Mouse (Mus musculus) heart, embryonic 15.5 days (tissue): Measurements from ENCODE around the gene Fndc5. TPM values are rescaled to one million over a fixed set of nuclear protein-coding genes. Genes with fewer than 3 reads are reported as not detected.
A peak's percentile ranks its signal among the peaks of the same experiment; 100 is the strongest.

Source experiments
- ATAC-seq: fragments of 200-750 bp; cut with Nextera tagmentation; replicated peaks from 2 replicates; pipeline ENCODE4 v1.8.0; 2017; ENCODE audit warnings: low read depth, moderate TSS enrichment; ENCODE audit not compliant: insufficient number of reproducible peaks, insufficient read depth, low FRiP score
- H3K27ac ChIP-seq: fragments of 300-500 bp; sonication (generic); 2 replicates; pipeline ENCODE4 v1.5.1; 2015; ENCODE audit warnings: mild to moderate bottlenecking, inconsistent platforms
- H3K27me3 ChIP-seq: fragments of 300-500 bp; sonication (generic); 2 replicates; pipeline ENCODE4 v1.6.1; 2015; ENCODE audit warnings: inconsistent platforms
- H3K36me3 ChIP-seq: fragments of 300-500 bp; sonication (generic); 2 replicates; pipeline ENCODE4 v1.6.1; 2015; ENCODE audit warnings: mild to moderate bottlenecking, inconsistent platforms
- H3K4me1 ChIP-seq: fragments of 300-500 bp; sonication (generic); replicated peaks from 2 replicates; pipeline ENCODE4 v1.6.1; 2015; ENCODE audit warnings: inconsistent platforms
- H3K4me2 ChIP-seq: fragments of 300-500 bp; sonication (generic); 2 replicates; pipeline ENCODE4 v1.6.1; 2015; ENCODE audit warnings: inconsistent platforms, mild to moderate bottlenecking, moderate library complexity
- H3K4me3 ChIP-seq: fragments of 300-500 bp; sonication (generic); 2 replicates; pipeline ENCODE4 v1.5.1; 2015; ENCODE audit warnings: mild to moderate bottlenecking, inconsistent platforms
- H3K9ac ChIP-seq: fragments of 300-500 bp; sonication (generic); 2 replicates; pipeline ENCODE4 v1.6.1; 2015; ENCODE audit warnings: mild to moderate bottlenecking, inconsistent platforms
- H3K9me3 ChIP-seq: fragments of 300-500 bp; sonication (generic); replicated peaks from 2 replicates; pipeline ENCODE4 v1.6.1; 2016; ENCODE audit warnings: inconsistent platforms
- WGBS: fragments of 180-500 bp; shearing (Covaris S2); methylation state at CpG from one replicate; pipeline ENCODE4 v1.1.7; 2015; ENCODE audit warnings: mixed read lengths; 5-methylcytosine and 5-hydroxymethylcytosine counted together
- polyA plus RNA-seq: library from polyadenylated mRNA; unstranded; fragments of >200 nt; fragmentation: Nextera tagmentation; extraction: Ambion mirVana; gene quantifications from 2 replicates; pipeline ENCODE4 v1.2.1, GENCODE M21; 2015

The Fndc5 gene
- polyA plus RNA-seq, 1 experiment from 2014 or later = 12.3 TPM

DNA sequence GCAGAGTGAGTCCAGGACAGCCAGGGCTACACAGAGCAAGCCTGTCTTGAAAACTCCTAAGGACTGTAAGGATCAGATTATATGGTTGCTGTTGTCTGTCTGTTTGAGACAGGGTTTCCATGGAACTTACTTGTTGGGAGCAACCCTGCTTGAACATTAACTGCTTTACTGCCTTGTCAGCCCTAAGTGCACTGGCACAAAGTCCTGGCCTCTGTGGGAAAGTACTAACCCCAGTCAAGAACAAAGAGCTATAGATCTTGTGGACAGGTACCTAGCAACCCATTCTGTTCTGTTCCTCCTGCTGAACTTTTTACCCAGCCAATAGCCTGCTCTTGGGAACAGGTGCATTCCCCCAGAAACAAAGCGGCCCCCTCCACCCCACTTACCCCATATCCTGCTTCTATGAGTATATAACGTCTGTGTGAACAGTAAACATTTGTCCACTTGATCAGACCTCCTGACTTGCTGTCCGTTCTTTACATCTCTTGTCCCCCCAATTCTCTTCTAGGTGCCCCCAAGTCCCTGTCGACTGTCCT lies 14.5 kb downstream of the Fndc5 start:
- peaks cover 18% of the 10 kb centered on the region for H3K4me1 ChIP-seq
- no peak overlapping the region for H3K4me3 ChIP-seq
- H3K9ac ChIP-seq = no peak overlapping the region
- no peak overlapping the region for H3K4me2 ChIP-seq
- ATAC-seq = no peak
- no peaks in the 10 kb centered on the region for H3K27me3 ChIP-seq
- 90% methylated on average over 4 of the region's 4 CpGs for WGBS
- H3K27ac ChIP-seq = no peak overlapping the region
- H3K9me3 ChIP-seq = no peaks in the 10 kb centered on the region
- H3K36me3 ChIP-seq = peaks cover 58% of the 10 kb centered on the region

DNA sequence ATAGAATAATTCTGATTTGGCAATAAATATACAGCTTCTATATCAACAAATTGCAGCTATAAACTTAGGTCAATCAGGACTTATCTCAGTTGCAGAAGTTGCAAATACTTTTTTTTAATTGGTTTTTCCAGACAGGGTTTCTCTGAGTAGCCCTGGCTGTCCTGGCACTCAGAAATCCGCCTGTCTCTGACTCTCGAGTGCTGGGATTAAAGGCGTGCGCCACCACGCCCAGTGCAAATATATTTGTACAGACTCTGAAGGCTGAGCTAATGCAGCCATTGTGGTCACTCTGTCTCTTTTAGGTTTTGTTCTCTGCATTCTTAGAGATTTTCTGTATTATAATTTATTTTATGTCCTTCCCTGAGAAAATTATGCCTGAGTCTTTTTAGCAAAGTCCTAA lies 20.7 kb downstream of the Fndc5 start:
- H3K27me3 ChIP-seq = no peaks in the 10 kb centered on the region
- H3K4me1 ChIP-seq = peaks cover 11% of the 10 kb centered on the region; the same call in 1 of the 2 replicates
- no peak for ATAC-seq
- 77% methylated on average over 5 of the region's 5 CpGs for WGBS
- no peaks in the 10 kb centered on the region for H3K9me3 ChIP-seq
- no peak overlapping the region for H3K9ac ChIP-seq
- H3K4me3 ChIP-seq = no peak overlapping the region
- H3K36me3 ChIP-seq = peaks cover 39% of the 10 kb centered on the region
- peak overlapping the region; percentile 11; the same call in 1 of the 2 replicates for H3K27ac ChIP-seq
- H3K4me2 ChIP-seq = no peak overlapping the region

DNA sequence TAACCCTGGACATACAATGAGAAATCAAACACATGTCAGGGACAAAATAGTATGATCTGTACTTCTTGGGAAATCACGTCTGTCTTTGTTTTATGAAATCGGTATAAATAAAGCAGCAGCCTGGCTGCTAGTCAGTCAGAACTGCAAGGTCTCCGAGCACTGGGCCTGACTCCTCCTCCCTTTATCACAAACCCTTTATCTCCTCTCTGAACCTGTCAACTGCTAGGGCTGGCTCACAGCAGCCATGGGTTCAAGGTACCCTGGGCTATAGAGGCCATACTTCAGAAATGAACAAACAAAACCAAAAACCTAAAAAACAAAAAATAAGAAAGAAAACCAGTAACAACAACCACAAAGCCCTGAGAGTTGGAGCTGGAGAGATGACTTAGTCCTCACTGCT lies 21.8 kb downstream of the Fndc5 start:
- ATAC-seq = 0 out of 2 replicates have a peak, but pooled peaks have one; percentile 39
- Histone ChIP-seq H3K4me1 (peaks cover 11% of the 10 kb centered on the region; the same call in 1 of the 2 replicates), H3K27me3 (no peaks in the 10 kb centered on the region), H3K9ac (no peak overlapping the region), H3K9me3 (no peaks in the 10 kb centered on the region), H3K36me3 (peaks cover 34% of the 10 kb centered on the region), H3K4me3 (no peak overlapping the region), H3K4me2 (no peak overlapping the region), H3K27ac (peak overlapping the region; percentile 11; the same call in 1 of the 2 replicates)
- WGBS = 31% methylated on average over 3 of the region's 3 CpGs

DNA sequence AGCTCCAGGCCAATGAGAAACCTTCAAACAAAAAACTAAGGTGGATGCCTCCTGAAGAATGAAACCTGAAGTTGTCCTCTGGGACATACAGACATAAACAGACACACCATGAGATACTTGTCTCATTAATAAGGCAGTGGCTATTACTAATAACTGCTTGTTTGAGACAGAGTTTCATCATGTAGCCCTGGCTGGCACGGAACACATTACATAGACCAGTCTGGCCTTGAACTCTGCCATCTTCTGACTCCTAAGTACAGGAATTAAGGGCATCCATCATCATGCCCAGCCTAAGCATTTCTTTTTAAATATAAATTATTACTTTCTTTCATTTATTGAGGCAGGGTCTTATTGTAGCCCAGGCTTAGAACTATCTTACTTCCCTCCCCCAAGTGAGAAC lies 24.3 kb downstream of the Fndc5 start:
- H3K9ac ChIP-seq = no peak overlapping the region
- ATAC-seq = no peak
- H3K9me3 ChIP-seq = no peaks in the 10 kb centered on the region
- no peaks in the 10 kb centered on the region for H3K27me3 ChIP-seq
- no peak overlapping the region for H3K4me3 ChIP-seq
- no peak overlapping the region for H3K4me2 ChIP-seq
- H3K36me3 ChIP-seq = peaks cover 32% of the 10 kb centered on the region
- peaks cover 11% of the 10 kb centered on the region; the same call in 1 of the 2 replicates for H3K4me1 ChIP-seq
- WGBS = 95% methylated on average over 1 of the region's 1 CpGs
- no peak overlapping the region for H3K27ac ChIP-seq

DNA sequence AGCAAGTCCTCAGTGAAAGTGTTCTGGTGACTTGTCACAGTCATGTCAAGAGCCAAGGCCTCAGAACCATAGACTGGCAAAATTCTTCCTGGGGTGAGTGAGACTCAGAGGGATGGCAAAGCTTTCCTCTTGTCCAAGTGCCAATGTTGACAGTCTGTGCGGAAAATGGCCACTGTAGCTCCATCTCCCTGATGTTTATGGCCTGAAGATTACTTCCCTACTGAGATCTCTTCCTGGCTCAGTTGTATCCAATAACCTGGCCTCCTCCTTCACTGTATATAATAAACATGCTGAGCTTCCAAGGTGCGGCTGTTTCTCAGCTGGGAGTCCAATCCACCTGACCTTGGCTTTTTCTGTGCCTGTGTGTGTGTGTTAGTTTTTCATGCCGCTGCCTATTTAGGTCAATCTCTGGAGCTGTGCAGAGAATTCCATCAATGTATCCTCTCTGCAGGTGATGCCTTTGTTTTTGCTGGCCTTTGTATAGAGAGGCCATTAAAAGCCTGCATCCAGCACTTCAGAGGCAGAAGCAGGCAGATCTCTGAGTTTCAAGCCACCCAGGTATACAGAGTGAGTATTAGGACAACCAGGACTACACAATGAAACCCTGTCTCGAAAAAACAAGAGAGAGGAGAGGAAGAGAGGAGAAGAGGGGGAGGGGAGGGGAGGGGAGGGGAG lies 24.9 kb downstream of the Fndc5 start:
- peaks cover 31% of the 10 kb centered on the region for H3K36me3 ChIP-seq
- ATAC-seq = no peak
- no peak overlapping the region for H3K9ac ChIP-seq
- H3K27ac ChIP-seq = no peak overlapping the region
- peaks cover 11% of the 10 kb centered on the region; the same call in 1 of the 2 replicates for H3K4me1 ChIP-seq
- 85% methylated on average over 4 of the region's 4 CpGs for WGBS
- no peak overlapping the region for H3K4me3 ChIP-seq
- no peak overlapping the region for H3K4me2 ChIP-seq
- H3K27me3 ChIP-seq = no peaks in the 10 kb centered on the region
- H3K9me3 ChIP-seq = no peaks in the 10 kb centered on the region

DNA sequence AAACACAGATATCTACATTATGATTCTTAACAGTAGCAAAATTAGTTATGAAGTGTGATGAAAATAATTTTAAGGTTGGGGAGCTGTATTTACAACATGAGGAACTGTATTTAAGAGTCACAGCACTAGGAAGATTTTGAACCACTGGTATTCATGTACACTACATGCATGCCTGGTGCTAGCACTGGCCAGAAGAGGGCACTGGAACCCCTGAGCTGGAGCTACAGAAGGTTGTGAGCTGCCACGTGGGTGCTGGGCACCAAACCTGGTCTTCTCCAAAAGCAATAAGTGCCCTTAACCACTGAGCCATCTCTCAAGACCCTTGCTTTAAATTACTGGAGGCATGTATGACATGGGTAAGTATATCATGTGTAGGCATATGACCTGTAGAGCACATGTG lies 35.7 kb downstream of the Fndc5 start:
- no peak overlapping the region for H3K4me2 ChIP-seq
- H3K27ac ChIP-seq = no peak overlapping the region
- peaks cover 63% of the 10 kb centered on the region for H3K36me3 ChIP-seq
- no peak overlapping the region for H3K9ac ChIP-seq
- no peaks in the 10 kb centered on the region for H3K4me1 ChIP-seq
- H3K27me3 ChIP-seq = no peaks in the 10 kb centered on the region
- H3K9me3 ChIP-seq = no peaks in the 10 kb centered on the region
- H3K4me3 ChIP-seq = no peak overlapping the region
- no peak for ATAC-seq
- 75% methylated on average over 1 of the region's 1 CpGs for WGBS

DNA sequence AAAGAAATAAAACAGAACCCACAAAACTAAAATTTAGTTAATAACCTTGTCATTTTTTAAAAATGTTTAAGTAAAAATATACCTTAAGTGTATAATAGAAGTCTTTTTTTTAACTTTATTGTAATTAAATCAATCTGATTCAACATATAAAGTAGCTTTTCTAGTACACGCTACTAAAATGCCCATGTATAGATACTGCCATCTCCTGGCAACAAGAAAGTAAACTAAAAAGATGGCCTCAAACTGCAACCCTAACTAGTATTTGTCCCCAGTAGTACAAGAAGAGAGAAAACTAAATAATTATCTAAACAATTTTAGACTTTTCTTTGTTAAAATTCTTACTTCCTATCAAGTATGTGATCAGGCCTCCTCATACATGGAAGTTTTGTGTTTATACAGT lies 42.8 kb downstream of the Fndc5 start:
- no peak for ATAC-seq
- 65% methylated on average over 1 of the region's 1 CpGs for WGBS
- no peak overlapping the region for H3K4me2 ChIP-seq
- H3K9me3 ChIP-seq = no peaks in the 10 kb centered on the region
- no peak overlapping the region for H3K9ac ChIP-seq
- no peaks in the 10 kb centered on the region for H3K27me3 ChIP-seq
- no peak overlapping the region for H3K27ac ChIP-seq
- peaks cover 40% of the 10 kb centered on the region for H3K36me3 ChIP-seq
- H3K4me3 ChIP-seq = no peak overlapping the region
- no peaks in the 10 kb centered on the region for H3K4me1 ChIP-seq

DNA sequence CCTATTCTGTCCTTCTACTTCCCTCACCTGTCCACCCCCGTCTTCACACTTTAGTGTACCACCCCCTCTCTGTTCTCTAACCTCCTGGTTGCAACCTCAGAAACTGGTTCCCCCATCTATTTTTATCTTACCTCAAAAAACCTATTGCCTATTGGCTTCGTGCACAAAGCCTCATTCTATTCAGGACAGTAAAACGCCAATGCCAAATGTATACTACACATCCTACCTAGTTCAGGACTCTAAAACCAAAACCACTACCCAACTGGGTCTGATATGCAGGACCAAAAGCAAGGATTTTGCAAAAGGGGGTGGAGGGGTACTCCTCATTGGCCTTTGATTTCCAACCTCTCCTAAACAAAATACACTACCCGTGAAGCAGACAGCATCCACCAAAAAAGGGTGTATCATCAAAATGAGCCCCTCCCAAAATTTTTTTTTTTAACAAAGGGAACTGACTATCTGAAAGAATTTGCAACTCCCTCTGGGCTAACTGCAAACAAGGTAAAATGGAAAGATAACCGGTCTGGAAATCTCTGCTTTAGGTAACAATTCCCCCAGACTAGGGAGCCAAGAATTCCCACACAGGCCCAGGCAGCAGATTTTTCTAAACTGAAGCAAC lies 51.4 kb downstream of the Fndc5 start:
- Histone ChIP-seq H3K36me3 (no peaks in the 10 kb centered on the region), H3K27me3 (no peaks in the 10 kb centered on the region), H3K4me2 (peak overlapping the region; percentile 82), H3K4me3 (peak overlapping the region; percentile 66), H3K27ac (peak overlapping the region; percentile 93; the same call in 1 of the 2 replicates), H3K9me3 (no peaks in the 10 kb centered on the region), H3K9ac (peak overlapping the region; percentile 78), H3K4me1 (peaks cover 24% of the 10 kb centered on the region)
- WGBS = 41% methylated on average over 5 of the region's 5 CpGs
- ATAC-seq = no peak

DNA sequence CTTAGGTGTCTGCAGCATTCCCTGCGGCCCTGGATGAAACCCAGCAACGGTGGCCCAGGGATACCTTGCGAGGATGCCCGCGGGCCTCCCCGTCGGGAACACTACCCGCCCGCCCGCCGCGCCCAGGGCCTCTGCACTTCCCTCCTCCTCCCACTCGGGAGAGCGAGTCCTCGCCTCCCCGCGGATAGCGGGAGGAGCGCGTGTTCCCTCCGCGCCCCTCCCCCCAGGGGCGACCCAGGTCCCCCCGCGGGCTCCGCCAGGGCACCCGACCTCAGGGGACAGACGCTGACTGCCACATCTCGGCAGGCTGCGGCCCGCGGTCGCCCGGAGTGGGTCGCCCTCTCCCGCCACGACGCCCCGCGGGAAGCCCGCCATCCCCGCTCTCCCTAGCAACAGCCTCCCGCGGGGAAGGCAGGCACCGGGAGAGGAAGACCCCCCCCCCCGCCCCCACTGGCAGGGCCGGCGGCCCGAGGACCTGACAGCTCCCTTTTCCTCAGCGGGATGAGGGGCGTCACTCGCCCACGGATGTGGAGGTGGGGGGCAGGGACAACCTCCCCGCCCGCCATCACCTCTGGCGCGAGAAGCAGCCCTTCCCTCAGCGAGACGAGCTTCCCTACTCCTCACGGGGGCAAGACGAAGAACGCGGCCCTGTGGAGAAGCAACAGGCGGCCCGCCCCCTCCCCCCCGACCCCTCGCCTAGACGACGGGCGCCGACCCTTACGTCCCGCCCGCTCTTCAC lies 52.2 kb downstream of the Fndc5 start:
- Histone ChIP-seq H3K27me3 (no peaks in the 10 kb centered on the region), H3K27ac (peak overlapping the region; percentile 93), H3K4me3 (peak overlapping the region; percentile 66), H3K4me2 (peak overlapping the region; percentile 82), H3K36me3 (no peaks in the 10 kb centered on the region), H3K9ac (peak overlapping the region; percentile 78), H3K4me1 (peaks cover 24% of the 10 kb centered on the region), H3K9me3 (no peaks in the 10 kb centered on the region)
- peak; percentile 63 for ATAC-seq
- WGBS = under 1% methylated on average over 72 of the region's 74 CpGs

DNA sequence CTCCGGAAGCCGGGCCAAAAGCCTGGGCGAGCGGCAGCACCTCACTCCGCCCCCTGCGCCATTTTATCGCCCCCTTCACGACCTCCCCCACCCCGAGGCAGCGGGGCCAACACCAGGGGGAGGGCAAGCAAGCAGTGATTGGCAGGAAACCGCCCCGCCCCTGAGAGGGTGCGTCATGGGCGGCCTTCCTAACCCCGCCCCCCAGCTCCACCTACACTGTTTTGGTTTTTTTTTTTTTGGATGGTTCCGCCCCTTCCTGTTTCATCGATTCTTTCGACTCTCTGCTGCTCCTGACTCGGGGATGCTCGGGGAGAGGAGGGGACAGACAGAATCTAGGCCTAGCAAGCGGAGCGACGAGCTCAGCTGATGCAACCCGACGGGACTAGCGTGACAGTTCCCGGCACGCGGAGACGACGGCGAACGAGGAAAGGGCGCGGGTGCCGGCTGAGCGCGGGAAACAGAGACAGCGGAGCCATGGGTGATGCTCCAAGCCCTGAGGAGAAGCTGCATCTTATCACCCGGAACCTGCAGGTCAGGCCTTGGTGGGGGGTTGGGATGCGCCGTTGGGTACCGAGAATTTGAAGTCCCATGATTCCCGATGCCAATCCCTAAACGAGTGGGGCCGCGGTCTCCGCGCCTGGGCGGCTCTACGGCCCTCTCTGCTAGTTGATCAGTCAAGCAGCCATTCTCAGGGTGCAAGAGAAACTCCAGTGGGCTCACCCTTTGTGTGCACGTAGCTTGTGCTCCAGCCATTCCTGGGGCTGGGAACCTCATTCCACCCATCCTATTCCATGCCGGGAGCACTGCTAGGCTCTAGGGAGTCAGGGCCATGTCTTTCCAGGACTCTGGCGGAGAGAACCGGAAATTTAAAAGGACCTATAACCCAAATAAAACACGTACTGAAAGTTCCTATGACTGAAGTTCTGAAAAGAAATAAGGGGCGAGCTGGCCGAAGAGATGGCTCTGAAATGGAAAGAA lies 53.0 kb downstream of the Fndc5 start, which contains the start of the genes S100pbp and Yars:
Gene S100pbp (minus strand): TSS at position 186 of the 978 bp plus-strand sequence.
Gene Yars (plus strand): TSS at position 219 of the 978 bp plus-strand sequence.
- H3K36me3 ChIP-seq = no peaks in the 10 kb centered on the region
- peak; percentile 91 for ATAC-seq
- under 1% methylated on average over 56 of the region's 58 CpGs for WGBS
- H3K9ac ChIP-seq = peak within 1 kb of the TSS; percentile 78
- H3K4me3 ChIP-seq = peak within 1 kb of the TSS; percentile 66
- no peaks in the 10 kb centered on the region for H3K9me3 ChIP-seq
- peaks cover 24% of the 10 kb centered on the region for H3K4me1 ChIP-seq
- H3K4me2 ChIP-seq = peak within 1 kb of the TSS; percentile 82
- no peaks in the 10 kb centered on the region for H3K27me3 ChIP-seq
- H3K27ac ChIP-seq = peak within 1 kb of the TSS; percentile 93
